Mouse (Mus musculus): ENCODE measurements around the gene Alox8. TPM values are rescaled to one million over a fixed set of nuclear protein-coding genes. Genes with fewer than 3 reads are reported as not detected.

Gene Alox8
- total RNA-seq (2021): not detected
- long read RNA-seq, experiment 1: 0 reads
- long read RNA-seq, experiment 2: 0 reads

DNA sequence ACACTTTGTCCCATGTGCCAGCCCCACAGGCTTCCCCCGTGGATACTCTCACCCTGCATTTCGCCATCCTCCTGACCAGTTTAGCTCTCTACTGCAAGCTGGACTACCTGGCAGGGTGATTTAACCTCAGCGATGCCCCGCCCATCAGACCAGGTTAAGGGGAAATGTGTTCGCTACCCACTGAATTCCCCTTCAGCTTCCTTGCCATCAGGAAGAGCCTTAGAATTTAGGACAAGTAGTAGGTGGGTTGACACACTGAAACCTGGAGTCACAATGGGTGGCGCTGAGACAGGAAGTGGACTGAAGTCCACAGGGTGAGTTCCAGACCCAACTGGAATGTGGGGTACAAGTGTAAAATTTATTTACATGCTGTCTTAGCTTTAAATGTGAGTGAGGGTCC lies at the start of gene Alox8:
Gene Alox8, minus strand, starts transcription at position 101 of the 400 bp plus-strand sequence.
- no peak for DNase-seq (ENCODE audit: low spot score)

- DNase-seq (ENCODE audit: low spot score): no peak
Measured at GRCm38 (mm10) chr11:69245643-69246042, 48.0 kb upstream of the Alox8 start.

DNA sequence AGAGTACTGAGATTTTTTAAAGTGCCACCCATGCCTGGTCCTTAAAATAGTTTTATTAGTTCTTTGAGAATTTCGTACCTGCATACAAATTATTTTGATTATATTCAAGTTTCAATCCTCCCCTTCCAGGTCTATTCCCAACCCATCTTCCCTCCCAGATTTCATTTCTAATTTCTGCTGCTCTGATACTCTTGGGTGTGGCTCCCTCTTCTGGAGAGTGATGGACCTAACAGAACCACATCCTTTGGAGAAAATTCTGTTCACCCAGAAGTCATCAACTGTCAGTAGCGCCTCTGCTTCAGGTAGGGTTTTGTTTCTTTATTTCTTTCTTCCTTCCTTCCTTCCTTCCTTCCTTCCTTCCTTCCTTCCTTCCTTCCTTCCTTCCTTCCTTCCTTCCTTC lies 47.3 kb upstream of the Alox8 start:
- peak; percentile 61 for DNase-seq (ENCODE audit: low spot score)

GRCm38 (mm10) chr11:69236926-69237260 lies 39.2 kb upstream of the Alox8 start, which contains the start of gene Gucy2e:
TSS of gene Gucy2e (minus strand) at chr11:69237036.
- no peak for DNase-seq (ENCODE audit: low spot score)

- no peak for DNase-seq (ENCODE audit: low spot score)
Measured at GRCm38 (mm10) chr11:69236061-69236925, 38.6 kb upstream of the Alox8 start.

DNA sequence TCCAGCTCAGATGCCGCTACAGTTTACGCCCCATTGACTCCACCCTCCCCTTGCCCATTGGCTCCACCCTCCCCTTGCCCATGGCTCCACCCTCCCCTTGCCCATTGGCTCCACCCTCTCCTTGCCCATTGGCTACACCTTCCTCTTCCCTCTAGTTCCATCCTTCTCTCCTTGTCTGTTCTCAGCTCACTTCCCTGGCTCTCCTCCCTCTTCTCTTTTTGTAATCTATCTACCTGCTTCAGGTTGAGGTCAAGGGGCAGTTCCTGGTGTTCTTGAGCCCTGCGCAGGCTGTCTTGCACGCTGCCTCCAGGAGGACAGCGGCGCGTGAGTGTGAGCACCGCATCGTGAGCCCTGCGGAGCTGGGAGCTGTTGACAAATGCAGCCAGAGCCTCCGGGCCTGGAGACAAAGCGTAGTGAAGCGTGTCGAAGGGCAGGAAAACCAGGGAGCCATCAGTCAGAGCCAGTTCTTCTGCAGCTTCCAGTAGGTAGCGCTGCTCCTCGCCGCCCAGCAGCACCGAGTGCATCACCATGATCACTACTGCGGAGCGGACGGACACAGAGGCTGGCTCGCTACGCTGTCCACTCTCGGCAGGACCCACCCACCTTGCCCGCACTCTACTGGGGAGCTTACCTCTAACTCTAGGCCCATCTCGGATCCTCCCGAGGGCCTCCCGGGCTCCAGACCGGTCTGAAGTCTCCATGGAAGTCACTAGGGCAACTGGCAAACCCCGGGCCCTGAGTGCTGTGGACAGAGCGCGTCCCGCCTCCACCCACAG lies 37.8 kb upstream of the Alox8 start:
- DNase-seq (ENCODE audit: low spot score): peak; percentile 80

- no peak for DNase-seq (ENCODE audit: low spot score)
Measured at GRCm38 (mm10) chr11:69233141-69233540, 35.5 kb upstream of the Alox8 start.

DNA sequence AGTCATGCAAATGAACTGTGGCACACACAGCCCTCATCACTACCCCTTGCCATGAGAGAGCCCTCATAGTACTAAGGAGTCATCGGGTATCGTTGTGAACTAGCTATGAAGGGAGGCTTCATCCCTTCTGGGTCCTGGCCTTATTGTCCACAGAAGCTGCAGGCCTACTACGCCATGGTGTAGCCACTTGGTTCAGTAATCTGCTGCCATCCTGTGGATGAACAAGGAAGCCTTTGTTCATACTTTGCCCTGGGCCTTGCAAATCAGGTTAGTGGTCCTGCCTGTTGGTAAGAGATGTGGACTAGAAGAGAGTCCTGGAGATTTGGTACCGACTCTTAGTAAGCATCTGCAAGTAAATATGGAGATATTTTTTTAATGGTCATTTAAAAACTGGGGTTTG lies 32.8 kb upstream of the Alox8 start:
- DNase-seq (ENCODE audit: low spot score): no peak

GRCm38 (mm10) chr11:69225715-69226114 lies 28.1 kb upstream of the Alox8 start:
- DNase-seq (ENCODE audit: low spot score): no peak

- no peak for DNase-seq (ENCODE audit: low spot score)
Measured at GRCm38 (mm10) chr11:69223101-69223500, 25.5 kb upstream of the Alox8 start.

- DNase-seq (ENCODE audit: low spot score): no peak
Measured at GRCm38 (mm10) chr11:69221070-69221469, 23.4 kb upstream of the Alox8 start.

- no peak for DNase-seq (ENCODE audit: low spot score)
Measured at GRCm38 (mm10) chr11:69218661-69219060, 21.0 kb upstream of the Alox8 start.

DNA sequence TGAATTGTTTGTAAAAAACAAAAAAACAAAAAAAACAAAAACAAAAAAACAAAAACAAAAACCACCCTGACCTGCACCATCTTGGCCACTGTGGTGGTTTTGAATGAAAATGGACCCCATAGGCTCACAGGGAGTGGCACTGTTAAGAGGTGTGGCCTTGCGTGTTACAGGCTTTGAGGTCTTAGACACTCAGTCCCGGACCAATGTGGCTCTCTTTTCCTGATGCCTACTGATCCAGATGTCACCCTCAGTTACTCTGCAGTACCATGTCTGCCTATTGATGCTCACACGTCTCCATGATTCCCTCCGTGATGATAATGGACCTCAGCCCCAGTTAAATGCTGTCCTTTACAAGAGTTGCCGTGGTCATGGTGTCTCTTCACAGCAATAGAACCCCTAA lies 19.8 kb upstream of the Alox8 start:
- DNase-seq (ENCODE audit: low spot score): no peak

- DNase-seq (ENCODE audit: low spot score): no peak
Measured at GRCm38 (mm10) chr11:69211431-69211830, 13.8 kb upstream of the Alox8 start.

GRCm38 (mm10) chr11:69202469-69203230 lies 5.0 kb upstream of the Alox8 start:
- DNase-seq (ENCODE audit: low spot score): no peak

DNA sequence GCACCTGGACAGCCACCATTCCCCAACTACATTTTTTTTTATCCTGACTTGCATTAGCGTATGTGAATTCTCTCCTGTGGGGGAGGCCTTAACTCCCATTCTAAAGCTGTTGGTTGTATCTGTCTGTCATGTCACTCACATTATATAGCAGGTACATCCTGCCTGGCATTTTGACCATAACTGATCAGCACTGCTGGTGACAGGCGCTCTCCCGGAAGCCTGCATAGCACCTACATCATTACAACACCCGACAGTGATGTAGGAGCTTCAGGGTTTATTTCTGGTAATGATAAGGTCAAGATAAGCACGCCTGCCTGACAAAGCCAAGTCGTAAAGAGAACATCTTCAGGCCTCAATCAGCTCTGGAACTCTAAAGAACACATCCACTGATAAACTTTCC lies 2.6 kb upstream of the Alox8 start:
- no peak for DNase-seq (ENCODE audit: low spot score)

DNA sequence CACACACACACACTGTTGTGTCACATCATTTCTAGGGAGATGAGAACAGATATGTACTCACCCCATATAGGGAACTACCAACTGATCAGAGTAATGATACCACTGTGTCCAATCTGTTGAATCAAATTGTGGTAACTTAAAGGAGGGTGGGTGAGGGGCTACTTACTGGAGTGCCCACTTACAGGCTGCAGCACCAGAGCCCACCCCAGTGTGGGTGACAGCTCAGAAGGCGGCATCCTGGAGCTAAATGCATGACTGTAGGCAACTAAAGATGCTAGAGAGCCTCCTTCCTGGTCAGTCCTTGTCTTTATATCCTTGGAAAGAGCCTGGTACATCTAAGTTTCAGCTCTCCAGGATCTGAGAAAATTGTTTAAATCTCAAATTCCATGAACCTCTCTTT lies 1.6 kb upstream of the Alox8 start:
- DNase-seq (ENCODE audit: low spot score): no peak

GRCm38 (mm10) chr11:69197194-69197593 lies 449 bp downstream of the Alox8 start:
- no peak for DNase-seq (ENCODE audit: low spot score)

DNA sequence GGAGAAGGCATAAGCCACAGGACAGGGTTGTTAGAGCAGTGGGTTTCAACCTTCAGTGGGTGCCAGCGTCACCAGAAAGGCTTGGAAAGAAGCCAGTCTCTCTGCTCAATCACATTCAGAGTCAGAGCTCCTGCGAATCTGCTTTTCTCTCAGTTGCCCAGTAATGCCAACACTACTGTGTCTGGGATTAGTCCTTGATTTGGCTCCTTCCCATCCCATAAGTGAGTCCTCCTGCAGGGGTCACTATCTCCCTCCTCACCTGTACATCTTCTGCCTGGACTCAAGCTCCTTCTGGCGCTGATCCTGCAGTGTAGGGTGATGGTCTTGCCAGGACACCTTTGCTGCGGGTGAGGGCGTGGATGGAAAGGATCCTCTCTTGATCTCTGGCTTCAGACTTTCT lies 877 bp downstream of the Alox8 start:
- no peak for DNase-seq (ENCODE audit: low spot score)

- DNase-seq (ENCODE audit: low spot score): peak; percentile 15
Measured at GRCm38 (mm10) chr11:69192840-69193239, 4.8 kb downstream of the Alox8 start.

GRCm38 (mm10) chr11:69185936-69186335 lies 11.7 kb downstream of the Alox8 start:
- DNase-seq (ENCODE audit: low spot score): no peak

DNA sequence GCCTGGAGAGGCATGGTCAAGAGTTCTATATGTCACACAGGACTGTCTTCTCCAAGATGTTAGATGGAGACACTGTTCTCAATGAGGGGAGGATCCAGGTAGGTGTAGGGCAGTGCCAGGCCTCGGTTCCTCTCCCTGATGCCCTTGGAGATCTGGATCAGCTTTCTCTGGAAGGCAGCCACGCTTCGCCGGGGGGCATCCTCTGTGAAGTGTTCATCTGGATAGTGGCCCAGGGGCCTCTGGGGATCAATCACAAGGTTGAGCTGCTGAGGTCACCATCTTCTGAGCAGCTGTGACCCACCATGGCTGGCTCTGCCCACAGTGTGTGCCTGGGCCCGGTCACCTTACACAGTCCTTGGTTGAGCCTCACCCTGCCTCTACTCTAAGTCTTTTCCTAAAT lies 12.6 kb downstream of the Alox8 start:
- DNase-seq (ENCODE audit: low spot score): no peak

All from gastrocnemius, adult 18-20 months (tissue).